Mouse (Mus musculus): ENCODE results near the gene Zfhx3. TPM values are rescaled to one million over a fixed set of nuclear protein-coding genes. Genes with fewer than 3 reads are reported as not detected.

The Zfhx3 gene
- total and polyA plus RNA-seq, 2 experiments from 2014 or later, result 9.6 to 13.8 TPM

GRCm38 (mm10) chr8:108027561-108028025, 85.1 kb downstream of the Zfhx3 start:
- no peak overlapping the region for H3K9ac ChIP-seq
- no peaks in the 10 kb centered on the region for H3K4me1 ChIP-seq (ENCODE audit: insufficient read depth)
- H3K4me2 ChIP-seq (ENCODE audit: low read depth), result no peak overlapping the region
- DNase-seq, result no peak
- H3K27ac ChIP-seq (ENCODE audit: low read depth, low read length), result no peak overlapping the region
- no peak overlapping the region for H3K4me3 ChIP-seq (ENCODE audit: low read depth, low read length)
- no peaks in the 10 kb centered on the region for H3K9me3 ChIP-seq (ENCODE audit: low read length)
- no peaks in the 10 kb centered on the region for H3K27me3 ChIP-seq (ENCODE audit: insufficient read depth, low read length)
- 71% methylated on average over 20 of the region's 20 CpGs for WGBS
- no peak for ATAC-seq
- TF ChIP-seq CTCF (IDR thresholded peaks at IDR 0.05; ENCODE audit: low read depth), result no peak
- no peaks in the 10 kb centered on the region for H3K36me3 ChIP-seq (ENCODE audit: insufficient read depth)

GRCm38 (mm10) chr8:108028440-108028839, 86.0 kb downstream of the Zfhx3 start:
- no peaks in the 10 kb centered on the region for H3K36me3 ChIP-seq (ENCODE audit: insufficient read depth)
- no peak for ATAC-seq
- H3K27me3 ChIP-seq (ENCODE audit: insufficient read depth, low read length), result no peaks in the 10 kb centered on the region
- H3K9ac ChIP-seq, result no peak overlapping the region
- H3K4me2 ChIP-seq (ENCODE audit: low read depth), result no peak overlapping the region
- H3K4me1 ChIP-seq (ENCODE audit: insufficient read depth), result no peaks in the 10 kb centered on the region
- H3K27ac ChIP-seq (ENCODE audit: low read depth, low read length), result no peak overlapping the region
- H3K9me3 ChIP-seq (ENCODE audit: low read length), result no peaks in the 10 kb centered on the region
- no peak for TF ChIP-seq CTCF (IDR thresholded peaks at IDR 0.05; ENCODE audit: low read depth)
- 49% methylated on average over 8 of the region's 8 CpGs for WGBS
- DNase-seq, result no peak
- H3K4me3 ChIP-seq (ENCODE audit: low read depth, low read length), result no peak overlapping the region

- Histone ChIP-seq H3K9me3 (ENCODE audit: low read length) (no peaks in the 10 kb centered on the region), H3K4me2 (ENCODE audit: low read depth) (no peak overlapping the region), H3K4me3 (ENCODE audit: low read depth, low read length) (no peak overlapping the region), H3K27me3 (ENCODE audit: insufficient read depth, low read length) (no peaks in the 10 kb centered on the region), H3K27ac (ENCODE audit: low read depth, low read length) (no peak overlapping the region), H3K4me1 (ENCODE audit: insufficient read depth) (no peaks in the 10 kb centered on the region), H3K9ac (no peak overlapping the region), H3K36me3 (ENCODE audit: insufficient read depth) (no peaks in the 10 kb centered on the region)
- ATAC-seq, result no peak
- TF ChIP-seq CTCF (IDR thresholded peaks at IDR 0.05; ENCODE audit: low read depth), result no peak
- DNase-seq, result no peak
- WGBS, result 87% methylated on average over 3 of the region's 3 CpGs
These were observed 88.7 kb downstream of the Zfhx3 start for GRCm38 (mm10) chr8:108031159-108031558.

GRCm38 (mm10) chr8:108034070-108034469, 91.6 kb downstream of the Zfhx3 start:
- ATAC-seq, result no peak
- DNase-seq, result no peak
- Histone ChIP-seq H3K4me1 (ENCODE audit: insufficient read depth) (no peaks in the 10 kb centered on the region), H3K4me2 (ENCODE audit: low read depth) (no peak overlapping the region), H3K4me3 (ENCODE audit: low read depth, low read length) (no peak overlapping the region), H3K9ac (no peak overlapping the region), H3K36me3 (ENCODE audit: insufficient read depth) (no peaks in the 10 kb centered on the region), H3K9me3 (ENCODE audit: low read length) (no peaks in the 10 kb centered on the region), H3K27me3 (ENCODE audit: insufficient read depth, low read length) (no peaks in the 10 kb centered on the region), H3K27ac (ENCODE audit: low read depth, low read length) (no peak overlapping the region)
- 83% methylated on average over 3 of the region's 3 CpGs for WGBS
- no peak for TF ChIP-seq CTCF (IDR thresholded peaks at IDR 0.05; ENCODE audit: low read depth)

- 85% methylated on average over 6 of the region's 6 CpGs for WGBS
- H3K4me2 ChIP-seq (ENCODE audit: low read depth), result no peak overlapping the region
- TF ChIP-seq CTCF (IDR thresholded peaks at IDR 0.05; ENCODE audit: low read depth), result no peak
These were observed 92.3 kb downstream of the Zfhx3 start for GRCm38 (mm10) chr8:108034726-108035125.

GRCm38 (mm10) chr8:108043618-108044017, 101.2 kb downstream of the Zfhx3 start:
- DNase-seq (no peak), ATAC-seq (no peak)
- H3K27ac ChIP-seq (ENCODE audit: low read depth, low read length), result no peak overlapping the region
- H3K9ac ChIP-seq, result no peak overlapping the region
- H3K36me3 ChIP-seq (ENCODE audit: insufficient read depth), result no peaks in the 10 kb centered on the region
- H3K4me2 ChIP-seq (ENCODE audit: low read depth), result no peak overlapping the region
- H3K9me3 ChIP-seq (ENCODE audit: low read length), result no peaks in the 10 kb centered on the region
- WGBS, result 92% methylated on average over 4 of the region's 4 CpGs
- H3K27me3 ChIP-seq (ENCODE audit: insufficient read depth, low read length), result no peaks in the 10 kb centered on the region
- H3K4me1 ChIP-seq (ENCODE audit: insufficient read depth), result no peaks in the 10 kb centered on the region
- TF ChIP-seq CTCF (IDR thresholded peaks at IDR 0.05; ENCODE audit: low read depth), result no peak
- no peak overlapping the region for H3K4me3 ChIP-seq (ENCODE audit: low read depth, low read length)

More at GRCm38 (mm10) chr8:108034726-108035125, 92.3 kb downstream of the Zfhx3 start:
- H3K9ac ChIP-seq, result no peak overlapping the region
- H3K36me3 ChIP-seq (ENCODE audit: insufficient read depth), result no peaks in the 10 kb centered on the region
- no peaks in the 10 kb centered on the region for H3K9me3 ChIP-seq (ENCODE audit: low read length)
- H3K27ac ChIP-seq (ENCODE audit: low read depth, low read length), result no peak overlapping the region
- ATAC-seq (no peak), DNase-seq (no peak)
- no peaks in the 10 kb centered on the region for H3K27me3 ChIP-seq (ENCODE audit: insufficient read depth, low read length)
- no peak overlapping the region for H3K4me3 ChIP-seq (ENCODE audit: low read depth, low read length)
- H3K4me1 ChIP-seq (ENCODE audit: insufficient read depth), result no peaks in the 10 kb centered on the region

- DNase-seq (no peak), ATAC-seq (no peak)
- 71% methylated on average over 3 of the region's 3 CpGs for WGBS
- Histone ChIP-seq H3K27ac (ENCODE audit: low read depth, low read length) (no peak overlapping the region), H3K4me2 (ENCODE audit: low read depth) (no peak overlapping the region), H3K9me3 (ENCODE audit: low read length) (no peaks in the 10 kb centered on the region), H3K9ac (no peak overlapping the region), H3K36me3 (ENCODE audit: insufficient read depth) (no peaks in the 10 kb centered on the region), H3K27me3 (ENCODE audit: insufficient read depth, low read length) (no peaks in the 10 kb centered on the region), H3K4me1 (ENCODE audit: insufficient read depth) (no peaks in the 10 kb centered on the region), H3K4me3 (ENCODE audit: low read depth, low read length) (no peak overlapping the region)
- no peak for TF ChIP-seq CTCF (IDR thresholded peaks at IDR 0.05; ENCODE audit: low read depth)
These were observed 101.7 kb downstream of the Zfhx3 start for GRCm38 (mm10) chr8:108044185-108044584.
